Mouse (Mus musculus): ENCODE measurements around the gene Tmem50a.

GRCm38 (mm10) chr4:134883266-134883665 is 31.6 kb downstream of the Tmem50a start:
- TF ChIP-seq CTCF (IDR thresholded peaks at IDR 0.05; ENCODE audit: low read depth) = peak; percentile 91
- no peak for TF ChIP-seq EP300 (IDR thresholded peaks at IDR 0.05; ENCODE audit: low read depth)

Measured in liver, embryonic 14.5 days (tissue).